Mouse (Mus musculus) brain, embryonic 14.5 days (tissue): Measurements from ENCODE around the gene Ptprcap. TPM values are rescaled to one million over a fixed set of nuclear protein-coding genes. Genes with fewer than 3 reads are reported as not detected.

Experiments used
- DNase-seq: peaks from one replicate; pipeline ENCODE4 v3.0.0-alpha.2; 2011; ENCODE audit warnings: low read depth
- CTCF ChIP-seq: fragments of 200-500 bp; IDR thresholded peaks from 2 replicates; pipeline ENCODE4 v1.5.1; 2012; ENCODE audit warnings: inconsistent platforms, mild to moderate bottlenecking, moderate library complexity, borderline replicate concordance; ENCODE audit not compliant: insufficient read depth, insufficient read length; ENCODE audit errors: extremely low read depth
- POLR2A ChIP-seq: fragments of 200-500 bp; IDR thresholded peaks from 2 replicates; pipeline ENCODE4 v1.6.1; 2012; ENCODE audit warnings: mild to moderate bottlenecking, inconsistent platforms, borderline replicate concordance; ENCODE audit not compliant: poor library complexity, insufficient read depth, insufficient read length, severe bottlenecking; ENCODE audit errors: extremely low read depth
- polyA plus RNA-seq: library from polyadenylated mRNA; depleted of rRNA; stranded (reverse); fragments of >200 nt; gene quantifications from 2 replicates; pipeline ENCODE4 v1.2.3, GENCODE M21; 2012; rRNA removed

The Ptprcap gene
- polyA plus RNA-seq, 1 experiment: 1.5 TPM

DNA sequence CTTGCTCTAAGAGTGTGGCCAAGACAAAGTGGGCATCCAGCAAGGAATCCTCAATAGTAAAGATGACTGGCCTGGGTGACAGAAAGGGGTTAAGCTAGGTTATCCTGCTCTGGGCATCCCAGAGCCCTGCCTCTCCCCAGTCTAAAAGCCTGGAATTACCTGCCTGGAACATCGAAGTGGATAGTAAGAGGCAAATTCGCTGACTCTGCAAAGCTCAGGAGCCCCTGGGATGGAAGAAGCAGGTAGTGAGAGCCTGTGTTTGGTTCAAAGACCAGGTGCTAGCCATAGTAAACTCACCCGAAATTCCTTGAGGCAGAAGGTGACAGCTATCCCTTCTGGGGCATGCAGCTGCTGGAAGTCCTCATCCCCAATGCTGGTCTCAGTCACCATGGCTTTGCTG, 43.8 kb downstream of the Ptprcap start:
- TF ChIP-seq POLR2A (no peak), CTCF (no peak)
- no peak for DNase-seq

GRCm38 (mm10) chr19:4201291-4201909, 48.0 kb downstream of the Ptprcap start, which contains the start of gene Rad9a:
Gene Rad9a, minus strand, starts transcription at chr19:4201662.
- peak; percentile 30; the same call in 1 of the 2 replicates for TF ChIP-seq POLR2A
- TF ChIP-seq CTCF: no peak
- DNase-seq: peak; percentile 98

DNA sequence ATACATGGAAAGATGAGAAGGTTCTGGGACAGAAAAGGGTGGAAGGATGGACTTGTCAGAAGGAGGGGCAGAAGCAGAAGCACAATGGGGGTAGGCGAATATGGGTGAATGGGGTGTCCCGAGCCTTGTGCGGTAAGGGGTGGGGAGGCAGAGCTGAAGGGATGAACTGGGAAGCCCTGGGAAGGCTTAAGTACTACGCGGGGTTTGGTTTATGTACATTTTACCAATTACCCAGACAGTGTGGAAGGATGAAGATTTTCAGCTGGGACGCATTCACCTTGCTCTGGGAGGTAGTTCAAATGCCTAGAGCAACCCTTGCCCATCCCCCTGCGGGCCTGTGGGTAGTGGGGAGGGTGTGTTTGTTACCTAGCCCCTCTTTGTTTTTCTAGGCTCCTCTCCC, 48.7 kb downstream of the Ptprcap start:
- no peak for TF ChIP-seq POLR2A
- TF ChIP-seq CTCF: no peak
- no peak for DNase-seq

GRCm38 (mm10) chr19:4203148-4203547, 49.7 kb downstream of the Ptprcap start:
- TF ChIP-seq CTCF: no peak
- TF ChIP-seq POLR2A: no peak
- no peak for DNase-seq

DNA sequence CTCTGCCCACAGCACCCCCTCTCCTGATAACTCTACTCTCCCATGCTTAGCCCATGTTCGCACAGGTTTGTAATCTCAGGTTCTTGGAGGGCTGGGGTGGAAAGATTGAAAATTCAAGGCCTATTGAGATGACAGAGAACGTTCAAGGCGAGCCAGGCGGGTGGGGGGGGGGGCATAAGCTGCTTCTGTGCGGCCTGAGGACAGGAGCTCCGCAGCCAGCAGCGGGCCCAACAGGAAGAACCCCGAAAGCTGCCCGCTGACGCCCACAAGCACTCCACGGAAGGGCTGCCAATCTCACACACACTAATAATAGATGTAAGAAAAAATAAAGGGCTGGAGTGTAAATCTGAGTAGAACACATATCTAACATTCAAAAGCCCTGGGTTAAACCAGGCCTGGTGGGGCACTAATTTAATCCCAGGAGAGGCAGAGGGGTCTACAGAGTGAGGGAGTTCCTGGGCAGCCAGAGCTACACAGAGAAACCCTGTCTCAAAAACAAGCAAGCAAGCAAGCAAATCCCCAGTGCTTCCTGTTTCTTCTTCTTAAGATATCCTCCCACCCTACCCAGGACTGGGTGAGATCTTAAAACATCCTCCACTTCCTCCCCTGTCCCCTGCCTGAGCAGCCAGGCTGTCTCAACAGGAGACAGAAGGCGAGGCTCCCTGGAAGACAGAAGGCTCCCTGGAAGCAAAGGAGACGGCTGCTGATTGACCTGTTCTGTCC, 50.4 kb downstream of the Ptprcap start:
- DNase-seq: no peak
- TF ChIP-seq CTCF (no peak), POLR2A (no peak)

DNA sequence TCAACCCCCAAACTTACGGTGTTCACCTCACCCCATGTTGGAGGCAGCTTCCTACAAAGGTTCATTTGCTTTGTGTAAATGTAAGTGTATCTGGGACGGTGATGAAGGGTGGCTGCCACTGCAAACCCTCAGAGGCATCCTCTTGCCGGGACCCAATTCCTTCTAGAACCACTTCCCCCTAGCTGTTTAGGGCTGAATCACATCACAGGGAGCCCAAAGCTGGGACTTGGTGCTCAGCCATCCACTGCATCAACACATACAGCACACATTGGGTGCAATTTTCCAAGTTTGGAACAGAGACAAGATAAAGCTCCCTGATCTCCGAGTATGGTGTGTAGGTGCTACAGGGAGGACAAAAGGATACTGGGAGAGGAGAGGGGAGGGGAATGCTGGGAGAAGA, 51.5 kb downstream of the Ptprcap start:
- DNase-seq: no peak
- TF ChIP-seq POLR2A: no peak
- TF ChIP-seq CTCF: no peak

Other genes with a start within 250 kb of the Ptprcap start
- 31.4 and 45.2 TPM in 2 replicates for gene Tcirg1, start 246.5 kb upstream of the Ptprcap start, polyA plus RNA-seq
- gene Ndufs8, start 240.8 kb upstream of the Ptprcap start, polyA plus RNA-seq: 184 and 218 TPM in 2 replicates
- gene Aldh3b1, start 223.8 kb upstream of the Ptprcap start, polyA plus RNA-seq: 1.2 and 1.8 TPM in 2 replicates
- 12.3 and 13.4 TPM in 2 replicates for gene Unc93b1, start 218.4 kb upstream of the Ptprcap start, polyA plus RNA-seq
- gene Aldh3b3, start 195.0 kb upstream of the Ptprcap start, polyA plus RNA-seq: 0.01 and 0.05 TPM in 2 replicates
- 1.1 and 1.3 TPM in 2 replicates for gene Aldh3b2, start 181.3 kb upstream of the Ptprcap start, polyA plus RNA-seq
- 2.5 and 2.7 TPM in 2 replicates for gene Acy3, start 167.0 kb upstream of the Ptprcap start, polyA plus RNA-seq
- 0.16 and 0.46 TPM in 2 replicates for gene Tbx10, start 160.9 kb upstream of the Ptprcap start, polyA plus RNA-seq
- 16.4 and 17.5 TPM in 2 replicates for gene Nudt8, start 153.0 kb upstream of the Ptprcap start, polyA plus RNA-seq
- gene Gm49405, start 153.0 kb upstream of the Ptprcap start, polyA plus RNA-seq: 8.3 and 9.0 TPM in 2 replicates
- 18.4 and 22.7 TPM in 2 replicates for gene Doc2g, start 150.3 kb upstream of the Ptprcap start, polyA plus RNA-seq
- 174 and 194 TPM in 2 replicates for gene Ndufv1, start 140.8 kb upstream of the Ptprcap start, polyA plus RNA-seq
- 266 and 307 TPM in 2 replicates for gene Gstp1, start 115.6 kb upstream of the Ptprcap start, polyA plus RNA-seq
- gene Gstp2, start 107.6 kb upstream of the Ptprcap start, polyA plus RNA-seq: 2.9 and 9.0 TPM in 2 replicates
- not detected in 2 replicates for gene Gstp3, start 94.0 kb upstream of the Ptprcap start, polyA plus RNA-seq
- not detected in 2 replicates for gene Cabp2, start 72.0 kb upstream of the Ptprcap start, polyA plus RNA-seq
- 56.1 and 82.2 TPM in 2 replicates for gene Cdk2ap2, start 56.4 kb upstream of the Ptprcap start, polyA plus RNA-seq
- 149 and 158 TPM in 2 replicates for gene Pitpnm1, start 53.6 kb upstream of the Ptprcap start, polyA plus RNA-seq
- gene Aip, start 27.7 kb upstream of the Ptprcap start, polyA plus RNA-seq: 80.0 and 88.6 TPM in 2 replicates
- gene Gpr152, start 13.8 kb upstream of the Ptprcap start, polyA plus RNA-seq: 0.08 TPM in 2 replicates
- 0.05 and 0.19 TPM in 2 replicates for gene Cabp4, start 9.6 kb upstream of the Ptprcap start, polyA plus RNA-seq
- 210 and 237 TPM in 2 replicates for gene Coro1b, start 5.0 kb upstream of the Ptprcap start, polyA plus RNA-seq
- 59.5 and 87.7 TPM in 2 replicates for gene Rps6kb2, start 9.8 kb downstream of the Ptprcap start, polyA plus RNA-seq
- 4.1 and 4.3 TPM in 2 replicates for gene Carns1, start 21.9 kb downstream of the Ptprcap start, polyA plus RNA-seq
- gene Tbc1d10c, start 37.7 kb downstream of the Ptprcap start, polyA plus RNA-seq: 1.8 and 2.2 TPM in 2 replicates
- 426 and 472 TPM in 2 replicates for gene Ppp1ca, start 38.5 kb downstream of the Ptprcap start, polyA plus RNA-seq
- gene Rad9a, start 48.1 kb downstream of the Ptprcap start, polyA plus RNA-seq: 32.7 and 49.1 TPM in 2 replicates
- gene Clcf1, start 60.6 kb downstream of the Ptprcap start, polyA plus RNA-seq: 2.3 and 3.7 TPM in 2 replicates
- gene AC109138.7, start 60.8 kb downstream of the Ptprcap start, polyA plus RNA-seq: not detected in 2 replicates
- 23.6 and 36.5 TPM in 2 replicates for gene Pold4, start 78.3 kb downstream of the Ptprcap start, polyA plus RNA-seq
- 50.4 and 57.5 TPM in 2 replicates for gene Ssh3, start 115.6 kb downstream of the Ptprcap start, polyA plus RNA-seq
- 53.4 and 54.2 TPM in 2 replicates for gene Ankrd13d, start 129.5 kb downstream of the Ptprcap start, polyA plus RNA-seq
- 114 and 119 TPM in 2 replicates for gene Grk2, start 152.6 kb downstream of the Ptprcap start, polyA plus RNA-seq
- gene Kdm2a, start 244.7 kb downstream of the Ptprcap start, polyA plus RNA-seq: 86.9 and 88.9 TPM in 2 replicates